Mouse (Mus musculus) myocyte (in vitro differentiated cells): ENCODE data around the gene Ubqlnl.

Source experiments
- E2F4 ChIP-seq: IDR thresholded peaks from one replicate; pipeline ENCODE4 v1.6.1; 2011; ENCODE audit warnings: mild to moderate bottlenecking, control low read depth, moderate library complexity; ENCODE audit not compliant: insufficient read depth
- TCF3 ChIP-seq: IDR thresholded peaks from one replicate; pipeline ENCODE4 v1.6.1; 2011; ENCODE audit warnings: low read depth, control low read depth; ENCODE audit not compliant: insufficient read length

- TF ChIP-seq E2F4, result no peak
- no peak for TF ChIP-seq TCF3
Measured at GRCm38 (mm10) chr7:104143179-104143578, 7.2 kb downstream of the Ubqlnl start, which contains the start of gene Ubqln3.
